Mouse (Mus musculus) CD4-positive helper T cell, adult 2 months (primary cell): Measurements from ENCODE around the gene Serpinb6b.
A peak's percentile ranks its signal among the peaks of the same experiment; 100 is the strongest.

Experiments
- DNase-seq: peaks from one replicate; pipeline ENCODE4 v3.0.0-alpha.2; 2012; ENCODE audit warnings: low read depth, missing footprints, low spot score

Serpinb6b gene

DNA sequence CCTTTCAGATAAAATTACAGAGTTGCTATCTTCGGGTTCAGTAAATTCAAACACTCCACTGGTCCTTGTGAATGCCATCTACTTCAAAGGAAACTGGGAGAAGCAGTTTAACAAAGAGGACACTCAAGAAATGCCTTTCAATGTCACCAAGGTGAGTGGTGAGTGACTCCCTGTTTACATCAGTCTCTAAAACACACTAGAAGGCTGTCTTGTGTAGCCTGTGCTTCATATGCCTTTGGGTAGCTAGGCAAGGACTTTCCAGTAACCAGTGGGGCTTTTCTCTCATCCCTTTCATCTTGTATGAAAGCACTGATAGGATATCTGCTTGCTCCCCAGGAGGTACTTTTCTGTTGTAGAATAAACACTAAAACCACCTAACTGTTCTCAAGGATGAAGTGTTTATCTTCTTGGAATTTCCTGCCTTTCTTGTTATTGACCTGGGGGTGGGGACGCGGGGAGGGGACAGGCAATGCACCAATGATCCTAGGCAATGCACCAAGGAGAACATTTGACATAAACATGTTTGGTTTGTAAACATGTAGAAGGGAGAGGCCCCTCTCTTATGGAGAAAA is 10.0 kb downstream of the Serpinb6b start:
- no peak for DNase-seq

DNA sequence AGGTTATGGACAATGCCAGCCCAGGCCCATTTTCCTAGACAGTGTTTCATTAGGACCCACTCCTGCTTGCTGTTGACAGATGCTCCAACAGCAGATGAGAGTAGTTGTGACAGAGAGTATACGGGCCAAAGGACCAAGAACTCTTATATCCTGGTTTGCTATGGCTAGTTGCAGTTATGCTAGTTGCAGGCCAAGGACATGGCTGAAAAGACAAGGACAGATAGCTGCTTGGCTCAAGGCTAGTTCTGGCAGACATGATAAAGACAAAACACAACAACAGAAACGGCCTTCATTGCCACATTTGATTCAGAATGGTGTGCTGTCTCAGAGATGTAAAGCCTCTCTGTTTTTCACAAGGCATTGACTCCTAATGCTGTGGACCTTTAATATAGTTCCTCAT is 10.7 kb downstream of the Serpinb6b start:
- no peak for DNase-seq

DNA sequence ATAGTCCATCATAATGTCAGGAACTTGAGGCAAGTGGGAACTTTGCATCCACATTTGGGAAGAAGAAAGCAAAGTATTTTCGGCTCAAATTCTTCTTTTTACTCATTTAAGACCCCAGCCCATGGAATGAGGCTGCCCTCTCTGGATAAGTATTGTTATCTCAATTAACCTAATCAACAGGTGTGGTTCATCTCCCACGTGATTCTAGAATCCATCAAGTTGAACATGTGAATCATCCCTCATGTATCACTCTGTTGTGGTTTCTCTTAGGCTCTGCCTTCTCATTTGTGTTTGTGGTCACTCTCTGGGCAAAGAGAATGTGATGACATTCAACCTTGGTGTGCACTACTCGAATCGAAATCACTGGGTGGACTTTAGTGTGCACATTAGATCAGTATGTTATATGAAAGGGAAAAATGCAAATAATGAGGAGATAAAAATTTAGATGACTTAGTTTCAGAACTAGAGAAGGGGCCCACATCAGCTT is 17.6 kb downstream of the Serpinb6b start:
- no peak for DNase-seq

DNA sequence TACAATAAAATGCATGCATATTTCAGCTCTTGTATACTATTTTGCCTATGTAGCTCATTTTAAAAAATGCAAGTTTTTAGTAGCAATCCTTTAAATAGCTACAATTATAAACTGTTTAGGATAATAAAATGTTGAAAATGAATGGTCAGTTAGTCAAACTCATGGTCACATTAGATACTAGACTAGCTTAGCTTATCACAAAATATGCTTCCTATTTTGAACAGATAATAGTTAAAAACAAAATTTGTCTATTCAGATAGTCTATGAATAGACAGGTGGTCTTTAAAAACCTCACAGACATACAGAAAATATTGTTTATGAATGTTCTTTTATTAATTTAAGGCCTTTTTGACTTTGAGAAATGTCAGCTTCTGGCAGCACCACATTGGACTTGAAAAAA is 21.2 kb downstream of the Serpinb6b start:
- no peak for DNase-seq

DNA sequence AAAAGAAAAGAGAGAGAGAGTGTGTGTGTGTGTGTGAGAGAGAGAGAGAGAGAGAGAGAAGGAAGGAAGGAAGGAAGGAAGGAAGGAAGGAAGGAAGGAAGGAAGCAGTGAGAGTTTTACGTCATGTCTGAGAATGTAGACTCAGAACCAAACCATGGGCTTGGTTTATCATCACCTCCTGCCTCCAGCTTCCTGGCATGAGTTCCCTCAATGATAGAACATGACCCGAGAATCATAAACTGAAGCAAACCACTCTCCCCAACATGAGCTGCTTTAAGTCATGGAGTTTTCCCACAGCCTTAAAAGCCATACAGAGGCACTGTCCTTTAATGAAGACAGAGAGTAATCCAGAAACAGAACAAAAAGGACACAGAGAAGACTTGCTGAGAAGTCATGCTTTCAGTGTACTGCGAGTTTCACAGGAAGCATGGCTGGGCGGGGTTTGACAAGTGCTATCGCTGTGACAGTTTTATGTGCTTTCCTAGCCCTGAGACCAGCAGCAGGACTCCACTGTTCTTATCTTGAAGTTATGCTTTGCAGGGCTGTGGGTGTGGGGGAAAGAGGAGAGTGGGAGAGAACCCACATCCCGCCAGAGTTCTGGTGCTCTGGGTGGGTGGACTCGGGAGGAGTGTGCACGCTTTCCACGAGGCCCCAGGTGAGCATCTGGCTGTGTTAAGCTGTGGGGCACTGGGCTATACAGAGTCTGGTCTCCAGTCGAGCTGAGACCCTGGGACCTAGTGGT is 28.3 kb downstream of the Serpinb6b start:
- peak; percentile 59 for DNase-seq

DNA sequence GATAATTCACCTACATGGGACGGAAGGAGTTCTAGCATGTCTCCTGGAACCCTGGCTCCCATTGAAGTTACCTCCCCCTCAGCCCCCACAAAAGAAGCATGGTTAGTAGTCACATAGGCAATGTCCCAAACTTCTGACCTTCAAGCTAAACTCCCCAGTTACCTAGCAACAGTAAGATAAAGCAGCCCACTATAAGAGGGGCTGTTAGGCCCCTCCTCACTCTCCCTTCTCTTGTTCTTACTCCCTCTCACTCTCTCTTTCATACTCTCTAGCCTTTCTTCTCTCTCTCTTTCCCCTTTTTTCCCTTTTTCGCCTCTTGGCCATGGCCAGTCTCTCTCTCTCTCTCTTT is 28.9 kb downstream of the Serpinb6b start:
- DNase-seq: no peak

DNA sequence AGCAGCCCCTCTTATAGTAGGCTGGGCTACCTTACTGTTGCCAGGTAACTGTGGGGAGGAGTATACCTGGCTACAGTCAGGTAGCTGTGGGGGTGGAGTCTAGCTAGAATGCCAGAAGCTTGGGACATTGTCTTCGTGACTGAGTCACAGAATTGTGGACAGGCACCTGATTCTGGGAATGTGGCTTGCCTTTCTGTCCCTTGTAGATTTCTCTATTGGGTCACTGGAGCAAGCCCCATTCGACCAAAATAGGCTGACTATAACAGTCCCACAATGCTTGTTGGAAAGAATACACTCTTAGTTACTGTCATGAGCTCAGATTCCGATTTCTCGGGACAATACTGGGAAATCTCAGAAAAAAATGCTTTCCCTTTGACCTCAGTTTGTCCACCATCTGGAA is 30.0 kb downstream of the Serpinb6b start:
- DNase-seq: no peak

DNA sequence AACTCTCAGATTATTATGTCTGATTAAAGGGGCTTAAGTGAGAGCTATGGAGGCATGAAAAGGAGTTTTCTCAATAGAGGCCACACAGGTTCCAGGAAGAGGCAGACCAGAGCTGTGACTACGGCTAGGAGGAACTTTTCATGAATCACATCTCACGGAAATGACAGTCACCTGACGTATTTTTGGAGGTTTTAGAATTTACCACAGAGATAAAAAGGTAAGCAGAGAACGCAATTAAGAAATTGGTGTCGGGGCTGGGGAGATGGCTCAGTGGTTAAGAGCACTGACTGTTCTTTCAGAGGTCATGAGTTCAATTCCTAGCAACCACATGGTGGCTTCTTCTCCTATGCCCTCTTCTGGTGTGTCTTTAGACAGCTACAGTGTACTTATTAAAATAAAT is 36.3 kb downstream of the Serpinb6b start:
- peak; percentile 83 for DNase-seq

DNA sequence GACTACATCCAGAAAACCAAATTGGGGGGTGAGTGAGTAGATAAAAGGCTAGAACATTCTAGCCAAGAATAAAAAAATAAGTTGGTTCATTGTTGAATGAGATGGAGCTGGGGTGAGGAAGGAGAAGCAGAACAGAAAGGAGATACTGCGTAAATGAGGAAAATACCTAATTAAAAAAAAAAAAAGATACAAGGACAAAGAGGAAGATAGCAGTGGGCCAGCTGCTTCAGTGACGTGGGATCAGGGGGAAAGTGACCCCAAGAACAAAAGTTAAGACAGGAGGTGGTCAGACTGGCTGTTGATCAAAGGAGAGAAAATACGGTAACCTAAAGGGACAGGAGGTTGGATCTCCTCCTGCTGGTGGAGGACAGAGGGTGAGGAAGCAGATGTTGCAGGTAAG is 37.9 kb downstream of the Serpinb6b start, which contains the start of gene Serpinb9:
Serpinb9 (plus strand) TSS at position 301 of the 400 bp plus-strand sequence.
- no peak for DNase-seq

DNA sequence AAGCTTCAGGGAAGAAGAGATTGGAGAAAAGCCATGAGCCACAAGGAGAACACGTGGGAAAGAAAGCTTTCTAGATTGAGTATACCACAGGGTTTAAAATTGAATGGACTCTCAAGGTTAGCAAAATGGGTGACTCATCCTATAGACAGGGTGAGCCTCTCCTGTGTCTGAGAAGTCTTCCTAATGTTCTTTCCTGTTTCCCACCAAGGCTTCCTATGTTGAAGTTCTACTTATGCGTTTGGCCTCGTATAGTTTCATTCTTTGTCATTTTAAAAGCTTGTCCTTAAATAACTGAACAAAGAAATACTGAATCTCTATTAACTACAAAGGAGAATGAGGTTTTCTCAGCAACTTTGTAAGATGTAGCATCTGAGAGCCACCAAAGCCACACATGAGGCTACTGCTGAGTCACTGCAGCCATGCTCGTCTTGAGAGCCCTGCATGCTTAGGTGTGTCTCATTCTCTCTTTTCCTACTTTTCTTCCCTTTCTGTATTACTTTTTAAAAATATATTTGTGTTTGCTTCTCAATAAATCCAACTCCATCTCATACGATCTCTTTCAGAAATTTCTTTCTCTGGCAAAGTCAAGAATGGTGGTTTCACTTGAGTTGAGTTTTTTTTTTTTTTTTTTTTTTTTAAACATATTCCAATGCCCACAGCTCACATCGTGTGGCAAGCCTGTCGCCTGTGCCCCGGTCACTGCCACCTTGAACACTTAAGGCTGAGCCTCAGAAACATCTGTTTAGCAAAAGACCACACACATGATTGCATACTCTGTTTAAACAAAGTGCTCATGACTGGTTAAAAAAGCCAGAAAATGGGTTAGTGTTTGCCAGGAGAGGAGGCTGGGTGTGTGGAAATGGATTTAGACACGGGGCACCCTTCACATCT is 38.8 kb downstream of the Serpinb6b start:
- DNase-seq: peak; percentile 50

DNA sequence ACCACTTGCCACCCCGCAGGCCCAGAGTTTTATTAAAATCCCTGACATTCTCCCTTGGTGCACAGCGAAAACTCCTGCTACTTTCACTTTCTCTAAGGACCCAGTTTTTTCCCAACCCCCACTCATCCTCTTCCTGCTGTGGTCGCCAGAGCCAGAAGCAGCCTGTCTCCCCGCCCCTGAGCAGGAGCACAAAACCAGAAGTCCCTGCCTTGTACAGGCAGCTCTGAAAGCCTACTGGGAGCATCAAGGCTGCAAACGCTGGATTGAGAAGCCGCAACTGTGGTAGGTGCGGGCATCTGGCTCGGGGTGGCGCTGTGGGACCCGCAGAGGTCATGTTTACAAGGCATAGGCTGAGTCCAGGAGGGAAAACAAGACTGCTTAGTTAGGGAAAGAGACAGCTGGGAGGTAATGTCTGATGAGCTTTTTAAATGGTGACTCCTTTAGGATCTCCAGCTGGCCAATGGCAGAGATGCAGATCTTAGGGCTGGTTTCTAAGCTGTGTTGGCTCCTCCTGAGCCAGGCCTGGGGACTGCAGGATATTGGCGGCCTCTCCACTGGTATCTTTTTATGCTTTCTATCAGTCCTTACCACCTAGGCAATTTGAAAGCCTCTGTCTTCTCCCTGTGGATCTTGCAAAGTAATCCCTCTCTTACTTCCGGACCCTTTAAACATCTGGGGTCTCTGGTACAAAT is 39.6 kb downstream of the Serpinb6b start:
- DNase-seq: peak; percentile 86

DNA sequence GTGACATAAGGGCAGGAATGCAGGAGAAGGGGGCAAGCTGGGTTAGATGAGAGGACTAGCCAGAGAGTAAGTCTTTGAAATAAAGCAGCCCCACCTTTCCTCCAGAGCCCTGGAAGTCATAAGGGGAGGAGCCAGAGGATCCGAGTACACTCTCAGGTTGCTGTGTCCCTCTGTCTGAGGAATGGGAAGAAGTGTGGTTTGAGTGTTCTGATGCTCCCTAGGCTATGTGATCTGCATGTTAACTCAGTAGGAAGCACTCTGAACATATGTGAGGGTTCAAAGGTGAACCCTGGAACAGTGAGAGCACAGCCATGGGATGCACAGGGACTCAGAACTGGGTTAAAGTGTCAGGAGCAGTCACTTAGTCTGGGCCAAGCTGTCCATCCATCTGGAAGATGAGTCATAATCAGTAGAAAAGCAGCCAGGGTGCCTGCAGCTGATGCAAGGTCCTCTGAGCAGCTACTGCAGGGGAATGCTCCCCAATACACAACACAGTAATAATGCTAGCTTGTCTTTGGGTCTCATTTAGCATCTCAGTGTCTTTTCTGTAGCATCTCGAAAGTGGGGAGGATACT is 40.6 kb downstream of the Serpinb6b start:
- DNase-seq: no peak

DNA sequence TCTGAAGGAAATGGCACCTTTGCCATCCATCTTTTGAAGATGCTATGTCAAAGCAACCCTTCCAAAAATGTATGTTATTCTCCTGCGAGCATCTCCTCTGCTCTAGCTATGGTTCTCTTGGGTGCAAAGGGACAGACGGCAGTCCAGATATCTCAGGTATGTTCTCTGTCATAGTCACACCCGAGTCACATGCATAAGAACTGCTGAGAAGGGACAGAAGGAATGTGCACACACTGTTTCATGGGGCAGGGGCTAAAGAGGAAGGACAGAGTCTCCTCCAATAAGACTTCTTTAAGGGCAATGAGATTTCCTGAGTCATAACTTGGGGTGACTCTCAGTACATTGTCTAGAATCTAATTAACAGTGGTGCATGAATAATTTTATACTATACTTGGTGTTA is 41.5 kb downstream of the Serpinb6b start:
- DNase-seq: no peak

DNA sequence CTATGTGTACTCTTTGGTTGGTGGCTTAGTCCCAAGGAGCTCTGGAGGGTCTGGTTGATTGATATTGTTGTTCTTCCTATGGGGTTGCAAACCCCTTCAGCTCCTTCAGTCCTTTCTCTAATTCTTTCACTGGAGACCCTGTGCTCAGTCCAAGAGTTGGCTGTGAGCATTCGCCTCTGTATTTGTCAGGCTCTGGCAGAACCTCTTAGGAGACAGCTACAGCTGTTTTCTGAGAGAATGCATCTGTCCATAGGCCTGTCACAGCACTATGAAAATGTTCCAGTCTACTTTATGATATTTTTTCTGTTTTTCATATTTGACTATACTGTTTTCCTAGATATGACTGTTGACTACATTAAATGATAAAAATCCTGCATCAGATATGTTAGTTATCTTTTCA is 47.4 kb downstream of the Serpinb6b start:
- DNase-seq: no peak

DNA sequence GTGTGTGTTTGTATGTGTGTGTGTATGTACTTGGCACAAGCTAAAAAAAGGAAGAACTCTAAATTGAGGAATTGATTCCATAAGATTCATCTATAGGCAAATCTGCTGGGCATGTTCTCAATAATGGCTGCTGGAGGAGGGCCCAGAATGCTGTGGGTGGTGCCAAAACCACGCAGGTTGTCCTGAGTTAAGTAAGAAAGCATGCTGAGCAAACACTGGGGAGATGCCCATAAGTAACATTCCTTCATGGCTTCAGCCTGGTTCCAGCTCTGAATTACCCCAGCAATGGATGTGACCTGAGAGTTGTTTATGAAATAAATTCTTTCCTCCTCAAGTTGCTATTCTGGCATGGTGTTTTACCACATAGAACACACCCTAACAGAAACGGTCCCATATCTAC is 48.3 kb downstream of the Serpinb6b start:
- DNase-seq: no peak

DNA sequence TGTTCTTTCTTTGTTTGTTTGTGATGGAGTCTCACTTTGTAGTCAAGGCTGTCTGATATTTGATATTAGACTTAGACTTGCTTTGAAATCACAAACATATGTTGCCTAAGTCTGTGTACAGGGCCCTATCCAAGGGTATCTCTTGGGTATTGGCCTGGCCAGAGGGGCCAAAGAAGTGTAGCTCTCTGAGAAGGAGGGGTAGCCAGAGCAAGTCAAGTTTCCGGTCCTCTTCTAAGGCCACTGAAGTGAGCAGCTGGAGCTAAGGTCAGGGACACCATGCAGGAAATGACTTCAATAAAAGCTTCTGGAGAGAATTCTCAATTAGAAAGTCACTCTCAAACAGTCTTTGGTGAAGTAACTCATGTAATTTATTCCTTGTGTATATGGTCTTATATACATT is 57.4 kb downstream of the Serpinb6b start:
- DNase-seq: no peak

DNA sequence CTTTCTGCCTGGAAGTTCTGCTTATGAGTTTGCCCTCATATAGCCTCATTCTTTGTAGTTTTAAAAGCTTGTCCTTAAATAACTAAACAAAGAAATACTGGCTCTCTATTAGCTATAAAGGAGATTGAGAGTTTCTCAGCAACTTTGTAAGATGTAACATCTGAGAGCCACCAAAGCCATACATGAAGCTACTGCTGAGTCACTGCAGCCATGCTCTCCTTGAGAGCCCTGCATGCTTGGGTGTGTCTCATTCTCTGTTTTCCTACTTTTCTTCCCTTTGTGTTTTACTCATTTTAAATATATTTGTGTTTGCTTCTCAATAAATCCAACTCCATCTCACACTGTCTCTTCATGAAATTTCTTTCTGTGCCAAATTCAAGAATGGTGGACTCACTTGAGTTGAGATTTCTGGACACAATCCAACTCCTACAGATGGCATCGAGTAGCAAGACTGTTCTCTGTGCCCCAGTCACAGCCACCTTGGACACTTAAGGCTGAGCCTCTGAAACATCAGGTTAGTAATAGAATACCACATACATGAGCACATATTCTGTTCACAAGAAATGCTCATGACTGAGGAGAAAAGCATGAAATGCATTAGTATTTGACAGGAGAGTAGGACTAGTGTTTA is 61.5 kb downstream of the Serpinb6b start:
- DNase-seq: no peak

DNA sequence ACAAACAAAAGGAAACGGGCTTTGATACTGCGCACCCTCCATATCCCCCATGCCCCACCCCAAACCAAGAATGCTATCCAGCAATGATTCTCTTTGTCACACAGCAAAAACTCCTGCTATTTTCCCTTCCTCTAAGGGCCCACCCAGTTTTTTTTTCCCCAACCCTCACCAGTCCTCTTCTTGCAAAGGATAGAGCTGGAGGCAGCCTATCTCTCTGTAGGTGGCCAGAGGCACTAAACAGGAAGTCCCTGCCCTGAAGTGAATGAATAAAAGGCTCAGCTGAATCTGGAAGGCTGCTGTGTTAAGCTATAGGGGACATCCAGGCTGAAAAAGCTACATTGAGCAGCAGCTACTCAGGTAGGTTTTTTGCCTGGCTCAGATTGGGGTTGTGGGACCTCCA is 62.2 kb downstream of the Serpinb6b start, which contains the start of gene Serpinb9b:
Serpinb9b (plus strand) TSS at position 173 of the 400 bp plus-strand sequence.
- no peak for DNase-seq

DNA sequence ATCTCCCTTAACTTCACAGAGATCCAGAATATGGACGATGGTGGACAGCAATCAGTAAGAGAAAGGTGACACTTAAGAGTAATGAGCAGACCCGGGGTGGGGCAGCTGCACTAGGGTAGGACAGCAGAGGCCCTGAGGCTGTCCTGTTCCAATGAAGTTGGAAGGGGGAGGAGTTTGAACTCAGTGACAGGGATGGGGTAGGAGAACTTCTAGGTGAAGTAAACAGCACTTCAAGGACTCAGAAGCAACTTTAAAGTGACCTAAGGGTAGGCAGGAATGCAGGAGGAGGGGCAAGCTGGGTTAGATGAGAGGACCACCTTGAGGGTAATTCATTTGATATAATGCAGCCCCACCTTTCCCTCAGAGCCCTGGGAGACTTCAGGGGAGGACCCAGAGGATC is 63.1 kb downstream of the Serpinb6b start:
- DNase-seq: no peak

DNA sequence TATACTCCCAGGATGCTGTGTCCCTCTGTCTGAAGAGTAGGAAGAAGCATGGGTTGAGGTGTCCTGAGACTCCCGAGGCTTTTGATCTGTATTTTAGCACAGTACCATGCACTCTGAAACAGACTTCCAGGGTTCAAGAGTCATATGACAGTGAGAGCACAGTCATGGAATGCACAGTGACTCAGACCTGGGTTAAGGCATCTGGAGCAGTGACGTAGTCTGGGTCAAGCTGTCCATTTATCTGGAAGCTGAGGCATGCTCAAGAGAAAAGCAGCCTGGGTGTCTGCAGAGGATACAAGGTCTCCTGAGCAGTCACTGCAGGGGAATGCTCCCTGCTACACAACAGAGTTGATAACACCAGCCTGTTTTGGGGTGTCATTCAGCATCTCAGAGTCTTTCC is 63.5 kb downstream of the Serpinb6b start:
- no peak for DNase-seq
